Mouse (Mus musculus): ENCODE data around the gene Usp21. TPM values are rescaled to one million over a fixed set of nuclear protein-coding genes. Genes with fewer than 3 reads are reported as not detected.
A peak's percentile ranks its signal among the peaks of the same experiment; 100 is the strongest.
"Not testable (repeated sequence)": the region's sequence is repeated elsewhere in the genome, so short reads cannot be mapped to it uniquely, and the experiment has no call there.

The Usp21 gene
- total and polyA plus RNA-seq, 3 experiments: 10.0 to 66.4 TPM; not detected in 1

DNA sequence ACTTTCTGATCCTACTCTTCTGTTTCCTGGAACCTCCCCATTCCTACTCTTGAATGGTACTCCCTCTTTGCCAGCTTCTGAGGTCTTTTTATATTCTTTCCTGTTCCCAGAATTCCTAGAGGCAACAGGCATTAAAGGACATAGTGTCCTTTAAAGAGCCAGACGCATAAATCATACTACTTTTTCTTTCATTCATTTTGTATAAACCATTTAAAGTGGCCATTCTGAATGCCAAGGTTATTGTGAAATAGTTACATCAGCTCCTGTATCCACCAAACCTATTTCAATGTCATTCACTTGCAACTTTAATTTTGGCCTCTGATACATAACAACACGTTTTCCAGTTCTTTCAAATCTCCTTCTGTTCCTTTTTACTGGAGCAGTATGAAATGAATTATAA, 21.5 kb upstream of the Usp21 start:
- Histone ChIP-seq H3K9me3 (replicated peaks; ENCODE audit: insufficient read depth, low read length) (no peaks in the 10 kb centered on the region), H3K4me3 (ENCODE audit: control insufficient read depth in 1 of 2, insufficient read depth in 1 of 2, low read depth in 2 of 2, low read length in 2 of 2) (no peak overlapping the region), H3K4me1 (ENCODE audit: control insufficient read depth in 1 of 2, insufficient read depth in 2 of 2, low read length in 2 of 2) (no peaks in the 10 kb centered on the region), H3K79me2 (ENCODE audit: control insufficient read depth, insufficient read depth, low read length, poor library complexity) (no peaks in the 10 kb centered on the region), H3K36me3 (ENCODE audit: control insufficient read depth in 1 of 2, insufficient read depth in 2 of 2, low read length in 2 of 2) (no peaks in the 10 kb centered on the region), H3K27ac (ENCODE audit: control insufficient read depth, low read depth, low read length) (no peak overlapping the region), H3K9ac (ENCODE audit: control insufficient read depth, low read depth, low read length, poor library complexity, severe bottlenecking) (no peak overlapping the region), H3K27me3 (ENCODE audit: control insufficient read depth in 1 of 2, insufficient read depth in 2 of 2, low read length in 2 of 2) (peaks cover 3 to 13% of the 10 kb centered on the region in 2 experiments; a peak in 3 of 4 replicates)
- TF ChIP-seq POLR2AphosphoS2 (IDR thresholded peaks at IDR 0.05; ENCODE audit: low read length) (no peak), MYB (IDR thresholded peaks at IDR 0.05; ENCODE audit: low read depth, low read length) (no peak), JUND (IDR thresholded peaks at IDR 0.05; ENCODE audit: low read depth, low read length) (no peak), TCF12 (IDR thresholded peaks at IDR 0.05; ENCODE audit: low read depth, low read length) (no peak), CHD2 (IDR thresholded peaks at IDR 0.05; ENCODE audit: low read length) (no peak), POLR2A (IDR thresholded peaks at IDR 0.05; ENCODE audit: control insufficient read depth in 1 of 2, insufficient read depth in 1 of 2, low read depth in 1 of 2, low read length in 2 of 2, poor library complexity in 1 of 2) (no peak), ZMIZ1 (IDR thresholded peaks at IDR 0.05; ENCODE audit: low read depth, low read length) (no peak)
- no peak for DNase-seq (ENCODE audit: low read depth, low spot score)

GRCm38 (mm10) chr1:171306157-171306556, 18.4 kb upstream of the Usp21 start:
- not testable (repeated sequence) for H3K4me1 ChIP-seq (ENCODE audit: control insufficient read depth in 1 of 2, insufficient read depth in 2 of 2, low read length in 2 of 2); DNase-seq (ENCODE audit: low read depth, low spot score)
- TF ChIP-seq TBP (IDR thresholded peaks at IDR 0.05; ENCODE audit: low read depth, low read length): peak; percentile 73; the same call in 1 of the 2 replicates

GRCm38 (mm10) chr1:171298226-171298625, 10.4 kb upstream of the Usp21 start:
- Histone ChIP-seq H3K9ac (ENCODE audit: control insufficient read depth, low read depth, low read length, poor library complexity, severe bottlenecking) (no peak overlapping the region), H3K9me3 (replicated peaks; ENCODE audit: insufficient read depth, low read length) (no peaks in the 10 kb centered on the region), H3K4me1 (ENCODE audit: control insufficient read depth in 1 of 2, insufficient read depth in 2 of 2, low read length in 2 of 2) (peaks cover 0 to 8% of the 10 kb centered on the region in 2 experiments; a peak in 2 of 4 replicates), H3K4me3 (ENCODE audit: control insufficient read depth in 1 of 2, insufficient read depth in 1 of 2, low read depth in 2 of 2, low read length in 2 of 2) (no peak overlapping the region), H3K36me3 (ENCODE audit: control insufficient read depth in 1 of 2, insufficient read depth in 2 of 2, low read length in 2 of 2) (peaks cover 0 to 9% of the 10 kb centered on the region in 2 experiments; a peak in 2 of 4 replicates), H3K27me3 (ENCODE audit: control insufficient read depth in 1 of 2, insufficient read depth in 2 of 2, low read length in 2 of 2) (peaks cover 0 to 4% of the 10 kb centered on the region in 2 experiments; a peak in 3 of 4 replicates), H3K79me2 (ENCODE audit: control insufficient read depth, insufficient read depth, low read length, poor library complexity) (peaks cover 8% of the 10 kb centered on the region), H3K27ac (ENCODE audit: control insufficient read depth, low read depth, low read length) (no peak overlapping the region)
- TF ChIP-seq ZMIZ1 (IDR thresholded peaks at IDR 0.05; ENCODE audit: low read depth, low read length): no peak
- DNase-seq (ENCODE audit: low read depth, low spot score): no peak

More at GRCm38 (mm10) chr1:171306157-171306556, 18.4 kb upstream of the Usp21 start:
- H3K36me3 ChIP-seq (ENCODE audit: control insufficient read depth in 1 of 2, insufficient read depth in 2 of 2, low read length in 2 of 2); H3K4me3 ChIP-seq (ENCODE audit: control insufficient read depth in 1 of 2, insufficient read depth in 1 of 2, low read depth in 2 of 2, low read length in 2 of 2); H3K9me3 ChIP-seq (replicated peaks; ENCODE audit: insufficient read depth, low read length); H3K27ac ChIP-seq (ENCODE audit: control insufficient read depth, low read depth, low read length); H3K9ac ChIP-seq (ENCODE audit: control insufficient read depth, low read depth, low read length, poor library complexity, severe bottlenecking); H3K79me2 ChIP-seq (ENCODE audit: control insufficient read depth, insufficient read depth, low read length, poor library complexity): not testable (repeated sequence)
- H3K27me3 ChIP-seq (ENCODE audit: control insufficient read depth in 1 of 2, insufficient read depth in 2 of 2, low read length in 2 of 2): peaks cover 3 to 17% of the 10 kb centered on the region in 2 experiments; a peak in 3 of 4 replicates

DNA sequence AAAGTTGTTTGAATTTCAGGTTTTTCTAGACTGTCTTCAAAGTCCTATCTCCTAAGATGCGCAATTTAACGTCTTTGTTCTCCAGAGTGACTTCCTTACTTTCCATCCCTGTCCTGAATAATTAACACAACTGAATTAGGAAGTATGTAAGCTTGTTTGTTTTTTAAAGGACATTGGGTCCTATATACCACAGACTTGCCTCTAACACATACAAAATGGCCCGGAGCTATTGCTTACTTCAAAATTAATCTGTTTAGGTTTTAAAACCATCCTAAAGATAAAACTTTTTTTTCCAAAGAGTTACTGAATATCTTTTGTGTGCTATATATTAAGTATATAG, 7.2 kb upstream of the Usp21 start:
- no peaks in the 10 kb centered on the region for H3K9me3 ChIP-seq (replicated peaks; ENCODE audit: insufficient read depth, low read length)
- no peak for DNase-seq (ENCODE audit: low read depth, low spot score)
- peaks cover 0 to 9% of the 10 kb centered on the region in 2 experiments; a peak in 3 of 4 replicates for H3K4me1 ChIP-seq (ENCODE audit: control insufficient read depth in 1 of 2, insufficient read depth in 2 of 2, low read length in 2 of 2)
- peaks cover 14% of the 10 kb centered on the region for H3K79me2 ChIP-seq (ENCODE audit: control insufficient read depth, insufficient read depth, low read length, poor library complexity)
- peak overlapping the region; percentile 99 for H3K27ac ChIP-seq (ENCODE audit: control insufficient read depth, low read depth, low read length)
- no peaks in the 10 kb centered on the region; a peak in 1 of 4 replicates for H3K27me3 ChIP-seq (ENCODE audit: control insufficient read depth in 1 of 2, insufficient read depth in 2 of 2, low read length in 2 of 2)
- H3K4me3 ChIP-seq (ENCODE audit: control insufficient read depth in 1 of 2, insufficient read depth in 1 of 2, low read depth in 2 of 2, low read length in 2 of 2): peak overlapping the region; percentile 83 to 100
- H3K36me3 ChIP-seq (ENCODE audit: control insufficient read depth in 1 of 2, insufficient read depth in 2 of 2, low read length in 2 of 2): peaks cover 0 to 14% of the 10 kb centered on the region in 2 experiments; a peak in 2 of 4 replicates
- H3K9ac ChIP-seq (ENCODE audit: control insufficient read depth, low read depth, low read length, poor library complexity, severe bottlenecking): peak overlapping the region; percentile 99
- TF ChIP-seq POLR2AphosphoS2 (IDR thresholded peaks at IDR 0.05; ENCODE audit: low read length) (0 out of 2 replicates have a peak, but pooled peaks have one; percentile 58), CHD2 (IDR thresholded peaks at IDR 0.05; ENCODE audit: low read length) (no peak), ZKSCAN1 (IDR thresholded peaks at IDR 0.05; ENCODE audit: low read depth, low read length) (no peak), USF2 (IDR thresholded peaks at IDR 0.05; ENCODE audit: borderline replicate concordance in 1 of 2, insufficient read depth in 1 of 2, low read depth in 1 of 2, low read length in 2 of 2) (no peak), CTCF (IDR thresholded peaks at IDR 0.05 in 2 of 3, conservative IDR thresholded peaks at IDR 0.05 in 1 of 3; ENCODE audit: control insufficient read depth in 1 of 3, insufficient read depth in 1 of 3, low read depth in 2 of 3, low read length in 3 of 3, poor library complexity in 1 of 3, severe bottlenecking in 1 of 3) (no peak), GATA1 (IDR thresholded peaks at IDR 0.05; ENCODE audit: low read depth, low read length) (no peak), MYC (IDR thresholded peaks at IDR 0.05; ENCODE audit: low read depth, low read length) (no peak), TBP (IDR thresholded peaks at IDR 0.05; ENCODE audit: low read depth, low read length) (peak; percentile 52; the same call in 1 of the 2 replicates), HCFC1 (IDR thresholded peaks at IDR 0.05; ENCODE audit: low read depth, low read length) (no peak), NELFE (IDR thresholded peaks at IDR 0.05; ENCODE audit: low read depth, low read length) (peak; percentile 53), KAT2A (conservative IDR thresholded peaks at IDR 0.05; ENCODE audit: low read depth, low read length) (no peak), JUND (IDR thresholded peaks at IDR 0.05; ENCODE audit: low read depth, low read length) (no peak), ETS1 (IDR thresholded peaks at IDR 0.05; ENCODE audit: low read depth, low read length) (no peak), UBTF (IDR thresholded peaks at IDR 0.05; ENCODE audit: borderline replicate concordance, insufficient read depth, low read depth, low read length) (no peak), SIN3A (IDR thresholded peaks at IDR 0.05; ENCODE audit: low read length) (no peak), ZMIZ1 (IDR thresholded peaks at IDR 0.05; ENCODE audit: low read depth, low read length) (no peak; the same call in 1 of the 2 replicates)
